Mouse (Mus musculus): ENCODE data around the gene Gal3st2.

DNA sequence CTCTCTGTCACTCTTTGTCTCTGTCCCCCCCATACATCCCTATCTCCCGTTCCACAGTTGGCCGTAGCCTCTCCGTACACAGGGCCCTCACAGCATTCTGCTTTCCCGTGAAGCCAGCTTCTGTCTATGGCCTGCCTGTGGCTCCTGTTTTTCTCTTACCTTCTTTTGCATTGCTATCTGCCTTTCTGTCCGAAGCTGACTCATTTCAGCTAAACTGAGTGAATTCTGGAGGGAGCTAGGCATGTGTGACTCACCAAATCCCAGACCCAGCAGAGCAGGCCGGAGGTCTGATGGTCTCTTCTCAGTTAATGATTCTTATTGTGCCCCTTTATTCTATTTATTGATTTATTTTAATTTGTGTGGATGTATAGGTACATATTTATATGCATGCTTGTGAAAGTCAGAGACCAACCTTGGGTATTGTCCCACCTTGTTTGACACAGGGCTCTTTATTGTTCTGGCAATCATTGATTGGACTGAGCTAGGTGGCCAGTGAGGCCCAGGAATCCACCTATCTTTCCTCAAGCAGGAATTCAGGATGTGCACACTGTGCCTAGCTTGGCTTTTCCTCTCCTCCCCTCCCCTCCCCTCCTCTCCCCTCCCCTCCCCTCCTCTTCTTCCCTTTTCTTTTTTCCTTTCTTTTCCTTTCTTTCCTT, 25.1 kb upstream of the Gal3st2 start:
- TF ChIP-seq CTCF (IDR thresholded peaks at IDR 0.05; ENCODE audit: low read depth) (no peak), EP300 (IDR thresholded peaks at IDR 0.05; ENCODE audit: low read depth) (no peak)
